Mouse (Mus musculus): ENCODE data around the gene Arhgef38. TPM values are rescaled to one million over a fixed set of nuclear protein-coding genes. Genes with fewer than 3 reads are reported as not detected.

The Arhgef38 gene
- polyA plus RNA-seq (2014; fragmentation: Illumina TruSeq; extraction: RNeasy Lipid Tissue Mini Kit (QIAGEN cat#74804); ENCODE audit: low read depth, low replicate concordance), result not detected

DNA sequence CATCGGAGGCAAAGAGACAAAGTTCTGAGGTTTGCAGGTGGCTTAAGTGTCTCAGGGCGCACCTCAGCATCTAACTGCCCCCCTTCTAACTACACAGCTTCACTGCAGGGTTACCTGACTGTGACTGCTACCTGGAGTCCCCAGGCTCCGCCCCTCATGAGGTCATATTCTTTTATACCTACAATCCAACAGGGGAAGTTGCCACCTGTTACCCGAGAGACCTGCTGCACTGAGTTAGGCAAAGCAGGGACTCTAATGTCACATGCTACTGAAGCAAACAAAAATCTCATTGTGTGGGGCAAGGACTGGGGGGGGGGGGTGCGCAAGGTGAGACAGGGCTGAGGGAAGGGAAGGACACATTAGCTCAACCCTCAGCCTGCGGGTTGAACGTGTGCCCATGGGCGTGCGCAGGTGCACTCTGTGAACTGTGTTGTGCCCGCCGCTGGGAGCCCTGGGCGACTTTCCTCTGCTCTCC lies at the start of gene Arhgef38:
Gene Arhgef38, minus strand, starts transcription at position 129 of the 475 bp plus-strand sequence.

GRCm38 (mm10) chr3:133091664-133092273 lies 143.0 kb downstream of the Arhgef38 start, which contains the start of the genes Ints12 and Gstcd:
Gene Ints12 (plus strand): TSS chr3:133091840.
Gene Gstcd (minus strand): TSS chr3:133092033.

Other genes with a start within 250 kb of the Arhgef38 start
- gene Ints12, start 143.1 kb downstream of the Arhgef38 start, polyA plus RNA-seq (2014; fragmentation: Illumina TruSeq; extraction: RNeasy Lipid Tissue Mini Kit (QIAGEN cat#74804); ENCODE audit: low read depth, low replicate concordance), result 8.2 TPM
- 2.1 TPM for gene Gstcd, start 142.9 kb downstream of the Arhgef38 start, polyA plus RNA-seq (2014; fragmentation: Illumina TruSeq; extraction: RNeasy Lipid Tissue Mini Kit (QIAGEN cat#74804); ENCODE audit: low read depth, low replicate concordance)
- 157 TPM for gene Ppa2, start 75.2 kb upstream of the Arhgef38 start, polyA plus RNA-seq (2014; fragmentation: Illumina TruSeq; extraction: RNeasy Lipid Tissue Mini Kit (QIAGEN cat#74804); ENCODE audit: low read depth, low replicate concordance)

All from heart, adult 10 weeks (tissue).